Mouse (Mus musculus): Measurements from ENCODE around the gene Krtap6-1.
"Not testable (repeated sequence)": the region's sequence is repeated elsewhere in the genome, so short reads cannot be mapped to it uniquely, and the experiment has no call there.

The Krtap6-1 gene

DNA sequence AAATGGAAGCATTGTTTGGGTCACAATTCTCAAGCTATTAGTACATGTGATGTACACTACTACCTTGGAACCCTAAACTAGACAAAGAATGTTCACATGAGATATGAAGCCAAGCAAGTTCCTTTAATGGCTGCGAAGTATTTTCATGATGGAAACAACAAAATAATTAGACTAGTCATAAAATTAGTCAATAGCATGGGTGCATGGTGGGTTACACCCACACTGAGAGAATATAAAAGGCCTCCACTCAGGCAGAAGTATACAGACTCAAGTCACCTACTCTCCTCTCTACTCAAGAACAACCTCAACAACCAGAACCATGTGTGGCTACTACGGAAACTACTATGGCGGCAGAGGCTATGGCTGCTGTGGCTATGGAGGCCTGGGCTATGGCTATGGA is at the start of gene Krtap6-1:
TSS of gene Krtap6-1 (plus strand) at position 301 of the 400 bp plus-strand sequence.
- DNase-seq (ENCODE audit: low read depth): not testable (repeated sequence)

DNA sequence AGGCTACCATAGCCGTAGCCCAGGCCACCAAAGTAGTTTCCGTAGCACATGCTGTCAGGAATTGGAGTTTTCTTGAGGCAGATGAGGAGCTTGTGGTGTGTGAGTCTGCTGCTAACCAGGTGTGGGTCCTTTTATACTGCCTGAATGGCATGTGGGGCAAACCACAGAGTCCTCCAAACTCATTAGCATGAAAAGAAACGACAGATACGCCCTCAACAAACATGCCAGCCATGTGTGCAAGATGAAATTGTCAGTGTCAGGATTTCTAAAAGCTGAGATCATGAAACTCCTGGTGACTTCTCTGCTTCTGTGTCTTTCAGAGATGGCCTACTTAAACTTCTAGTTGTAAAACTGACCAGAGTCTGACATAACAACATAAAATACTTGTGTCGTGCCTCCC is 20.8 kb upstream of the Krtap6-1 start, which contains the start of gene Krtap22-2:
TSS of gene Krtap22-2 (minus strand) at position 101 of the 400 bp plus-strand sequence.
- no peak for DNase-seq (ENCODE audit: low read depth)

DNA sequence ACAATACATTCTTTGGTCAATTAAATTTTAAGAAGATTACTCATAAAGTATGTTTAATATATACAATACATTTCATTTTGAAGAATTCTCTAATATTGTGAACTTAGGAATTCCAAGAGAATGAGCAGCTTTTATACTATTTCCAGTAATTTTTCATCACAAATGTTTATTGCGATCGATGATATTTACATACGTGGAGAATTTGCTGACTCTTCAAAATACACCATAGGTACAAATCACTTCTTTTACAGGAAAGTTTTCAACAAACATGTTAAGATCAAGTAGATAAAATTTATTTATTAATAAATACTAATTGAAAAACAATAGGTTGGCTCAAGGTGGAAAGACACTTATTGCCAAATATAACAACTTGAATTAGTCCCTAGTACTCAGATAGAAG is 17.5 kb upstream of the Krtap6-1 start:
- no peak for DNase-seq (ENCODE audit: low read depth)

DNA sequence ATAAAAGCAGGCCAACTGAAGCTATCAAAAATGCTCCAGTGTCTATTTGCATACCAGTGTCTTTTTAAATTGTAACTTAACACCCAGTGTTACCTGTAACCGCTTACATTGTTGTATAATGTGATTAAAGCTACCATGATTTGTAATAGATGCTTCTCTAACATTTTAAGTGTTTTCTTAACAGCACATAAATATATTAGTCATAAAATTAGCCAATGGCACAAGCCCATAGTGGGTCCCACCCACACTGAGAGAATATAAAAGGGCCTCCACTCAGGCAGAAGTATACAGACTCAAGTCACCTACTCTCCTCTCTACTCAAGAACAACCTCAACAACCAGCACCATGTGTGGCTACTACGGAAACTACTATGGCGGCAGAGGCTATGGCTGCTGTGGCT is 16.5 kb upstream of the Krtap6-1 start, which contains the start of gene Gm10229:
TSS of gene Gm10229 (plus strand) at position 301 of the 400 bp plus-strand sequence.
- not testable (repeated sequence) for DNase-seq (ENCODE audit: low read depth)

DNA sequence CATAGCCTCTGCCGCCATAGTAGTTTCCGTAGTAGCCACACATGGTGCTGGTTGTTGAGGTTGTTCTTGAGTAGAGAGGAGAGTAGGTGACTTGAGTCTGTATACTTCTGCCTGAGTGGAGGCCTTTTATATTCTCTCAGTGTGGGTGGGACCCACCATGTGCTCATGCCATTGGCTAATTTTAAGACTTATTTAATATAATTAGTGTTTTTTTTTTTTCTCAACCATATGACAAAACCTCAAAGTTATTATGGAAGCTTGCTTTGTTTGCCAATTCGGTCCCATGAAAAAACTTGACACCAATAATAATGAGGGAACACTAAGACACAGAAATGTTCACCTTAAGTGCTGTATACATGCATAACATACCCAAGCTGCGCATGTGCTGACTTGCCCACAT is 9.9 kb downstream of the Krtap6-1 start, which contains the start of gene Gm10228:
TSS of gene Gm10228 (minus strand) at position 101 of the 400 bp plus-strand sequence.
- not testable (repeated sequence) for DNase-seq (ENCODE audit: low read depth)

DNA sequence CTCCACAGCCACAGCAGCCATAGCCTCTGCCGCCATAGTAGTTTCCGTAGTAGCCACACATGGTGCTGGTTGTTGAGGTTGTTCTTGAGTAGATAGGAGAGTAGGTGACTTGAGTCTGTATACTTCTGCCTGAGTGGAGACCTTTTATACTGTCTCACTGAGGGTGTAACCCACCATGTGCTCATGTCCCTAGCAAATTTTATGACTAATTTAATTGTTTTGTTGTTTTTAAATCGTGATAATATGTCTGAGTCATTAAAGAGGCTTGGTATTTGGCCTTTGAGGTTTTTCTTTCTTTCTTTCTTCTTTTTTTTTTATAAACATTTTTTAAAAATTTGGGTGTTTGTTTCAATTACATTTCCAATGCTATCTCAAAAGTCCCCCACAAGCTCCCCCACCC is 16.3 kb downstream of the Krtap6-1 start, which contains the start of gene Krtap6-5:
TSS of gene Krtap6-5 (minus strand) at position 101 of the 400 bp plus-strand sequence.
- no peak for DNase-seq (ENCODE audit: low read depth)

DNA sequence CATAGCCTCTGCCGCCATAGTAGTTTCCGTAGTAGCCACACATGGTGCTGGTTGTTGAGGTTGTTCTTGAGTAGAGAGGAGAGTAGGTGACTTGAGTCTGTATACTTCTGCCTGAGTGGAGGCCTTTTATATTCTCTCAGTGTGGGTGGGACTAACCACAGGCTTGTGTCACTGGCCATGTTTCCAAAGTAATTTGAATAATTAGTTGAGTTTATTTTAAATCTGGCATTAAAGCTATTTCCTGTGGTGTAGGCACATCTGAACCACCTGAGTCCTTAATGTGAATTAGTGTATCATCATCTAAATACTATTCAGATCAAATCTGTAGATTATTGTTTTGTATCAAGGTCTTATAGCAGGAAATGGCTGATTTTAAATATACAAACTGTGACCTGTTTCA is 32.4 kb downstream of the Krtap6-1 start, which contains the start of gene 1110025L11Rik:
TSS of gene 1110025L11Rik (minus strand) at position 101 of the 400 bp plus-strand sequence.
- not testable (repeated sequence) for DNase-seq (ENCODE audit: low read depth)

DNA sequence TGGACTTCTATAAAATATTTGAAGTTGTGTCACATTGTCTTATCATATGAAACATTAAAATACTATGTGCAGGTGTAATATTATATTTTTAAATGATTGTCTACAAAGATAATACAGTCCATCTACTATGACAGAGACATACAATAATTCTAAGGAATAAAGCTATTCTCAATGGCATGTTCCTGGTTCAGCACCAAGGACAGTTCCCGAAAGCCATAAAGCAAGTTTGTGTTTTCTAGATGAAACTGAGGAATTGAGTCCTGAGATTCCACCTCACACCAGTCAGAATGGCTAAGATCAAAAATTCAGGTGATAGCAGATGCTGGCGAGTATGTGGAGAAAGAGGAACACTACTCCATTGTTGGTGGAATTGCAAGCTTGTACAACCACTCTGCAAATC is 39.5 kb downstream of the Krtap6-1 start:
- DNase-seq (ENCODE audit: low read depth): not testable (repeated sequence)
